Mouse (Mus musculus) ES-Bruce4 (cell line): ENCODE results near the gene Pxt1. TPM values are rescaled to one million over a fixed set of nuclear protein-coding genes. Genes with fewer than 3 reads are reported as not detected.

ENCODE experiments used
- H3K27ac ChIP-seq: 2 replicates; pipeline ENCODE4 v1.5.1; 2012; ENCODE audit warnings: low read length, inconsistent platforms; ENCODE audit not compliant: insufficient read depth
- H3K27me3 ChIP-seq: 2 replicates; pipeline ENCODE4 v1.6.1; 2012; ENCODE audit warnings: mild to moderate bottlenecking, low read length, inconsistent platforms; ENCODE audit not compliant: control insufficient read depth, poor library complexity, insufficient read depth, severe bottlenecking
- H3K36me3 ChIP-seq: 2 replicates; pipeline ENCODE4 v1.6.1; 2012; ENCODE audit warnings: inconsistent platforms, mild to moderate bottlenecking, low read length, moderate library complexity; ENCODE audit not compliant: control insufficient read depth, poor library complexity, insufficient read depth, severe bottlenecking
- H3K4me1 ChIP-seq: one replicate; pipeline ENCODE4 v1.8.1; 2011; ENCODE audit warnings: low read length; ENCODE audit not compliant: control insufficient read depth, insufficient read depth
- H3K4me3 ChIP-seq: 2 replicates; pipeline ENCODE4 v1.5.1; 2011; ENCODE audit warnings: low read depth, mild to moderate bottlenecking, low read length
- H3K9ac ChIP-seq: 2 replicates; pipeline ENCODE4 v1.6.1; 2012; ENCODE audit warnings: low read depth, mild to moderate bottlenecking, inconsistent platforms; ENCODE audit not compliant: poor library complexity, severe bottlenecking
- H3K9me3 ChIP-seq: replicated peaks from 2 replicates; pipeline ENCODE4 v1.6.1; 2012; ENCODE audit warnings: mild to moderate bottlenecking, low read length, inconsistent platforms; ENCODE audit not compliant: control insufficient read depth, poor library complexity, insufficient read depth, severe bottlenecking
- CTCF ChIP-seq: IDR thresholded peaks from one replicate; pipeline ENCODE4 v1.8.1; 2011; ENCODE audit warnings: low read depth, low read length
- EP300 ChIP-seq: IDR thresholded peaks from 2 replicates; pipeline ENCODE4 v1.6.1; 2011; ENCODE audit warnings: low read depth, low read length; ENCODE audit not compliant: insufficient read depth
- POLR2A ChIP-seq: IDR thresholded peaks from one replicate; pipeline ENCODE4 v1.8.1; 2011; ENCODE audit warnings: low read length; ENCODE audit not compliant: insufficient read depth
- polyA plus RNA-seq: library from polyadenylated mRNA; stranded (reverse); fragments of >200 nt; gene quantifications from 2 replicates; pipeline ENCODE4 v1.2.4, GENCODE M21; 2011; ENCODE audit warnings: low read depth; ENCODE audit not compliant: missing spikeins, insufficient read depth, insufficient read length

The Pxt1 gene
- polyA plus RNA-seq, 1 experiment, result 2.4 TPM

GRCm38 (mm10) chr17:28951831-28952799 is 8.5 kb upstream of the Pxt1 start, which contains the start of gene Kctd20:
TSS of gene Kctd20 (plus strand) at chr17:28951950.
- no peaks in the 10 kb centered on the region for H3K9me3 ChIP-seq
- TF ChIP-seq EP300 (no peak), POLR2A (peak; percentile 45), CTCF (no peak)
- H3K36me3 ChIP-seq, result no peaks in the 10 kb centered on the region
- peak within 1 kb of the TSS; percentile 95 for H3K9ac ChIP-seq
- H3K4me1 ChIP-seq, result peaks cover 2% of the 10 kb centered on the region
- H3K27me3 ChIP-seq, result no peaks in the 10 kb centered on the region
- H3K27ac ChIP-seq, result peak within 1 kb of the TSS; percentile 74
- peak within 1 kb of the TSS; percentile 99 for H3K4me3 ChIP-seq

- Histone ChIP-seq H3K27me3 (no peaks in the 10 kb centered on the region), H3K27ac (peak overlapping the region; percentile 45; the same call in 1 of the 2 replicates), H3K4me3 (no peak overlapping the region), H3K9me3 (no peaks in the 10 kb centered on the region), H3K36me3 (no peaks in the 10 kb centered on the region), H3K4me1 (peaks cover 2% of the 10 kb centered on the region), H3K9ac (peak overlapping the region; percentile 95; the same call in 1 of the 2 replicates)
- TF ChIP-seq POLR2A (no peak), EP300 (no peak), CTCF (no peak)
Measured at GRCm38 (mm10) chr17:28950751-28951150, 7.1 kb upstream of the Pxt1 start.

- TF ChIP-seq CTCF (no peak), EP300 (no peak), POLR2A (no peak)
Measured at GRCm38 (mm10) chr17:28948661-28949060, 5.0 kb upstream of the Pxt1 start.

GRCm38 (mm10) chr17:28947011-28947939 is 3.6 kb upstream of the Pxt1 start:
- Histone ChIP-seq H3K4me1 (no peaks in the 10 kb centered on the region), H3K9me3 (no peaks in the 10 kb centered on the region), H3K9ac (no peak overlapping the region), H3K36me3 (no peaks in the 10 kb centered on the region), H3K4me3 (no peak overlapping the region), H3K27me3 (no peaks in the 10 kb centered on the region), H3K27ac (no peak overlapping the region)
- TF ChIP-seq POLR2A, result no peak
- TF ChIP-seq CTCF, result peak; percentile 37
- TF ChIP-seq EP300, result no peak

More at GRCm38 (mm10) chr17:28948661-28949060, 5.0 kb upstream of the Pxt1 start:
- H3K9ac ChIP-seq, result no peak overlapping the region
- H3K4me1 ChIP-seq, result no peaks in the 10 kb centered on the region
- no peak overlapping the region for H3K27ac ChIP-seq
- H3K36me3 ChIP-seq, result no peaks in the 10 kb centered on the region
- H3K9me3 ChIP-seq, result no peaks in the 10 kb centered on the region
- H3K27me3 ChIP-seq, result no peaks in the 10 kb centered on the region
- H3K4me3 ChIP-seq, result no peak overlapping the region

GRCm38 (mm10) chr17:28944481-28944880 is 841 bp upstream of the Pxt1 start:
- TF ChIP-seq EP300 (no peak), POLR2A (no peak), CTCF (no peak)
- peaks cover 7% of the 10 kb centered on the region; the same call in 1 of the 2 replicates for H3K9me3 ChIP-seq
- no peak overlapping the region for H3K27ac ChIP-seq
- H3K9ac ChIP-seq, result no peak overlapping the region
- H3K27me3 ChIP-seq, result no peaks in the 10 kb centered on the region
- H3K4me3 ChIP-seq, result no peak overlapping the region
- H3K36me3 ChIP-seq, result no peaks in the 10 kb centered on the region
- no peaks in the 10 kb centered on the region for H3K4me1 ChIP-seq
